Mouse (Mus musculus) CD4-positive, CD25-positive, alpha-beta regulatory T cell, adult 2 months (primary cell): ENCODE measurements at regions not wholly inside any gene's neighbourhood (a gene's known extent, or its start where the extent isn't known, plus 50 kb on each side); places are given as distances from the start of the nearest gene placed in this dataset.
"Not testable (repeated sequence)": the region's sequence is repeated elsewhere in the genome, so short reads cannot be mapped to it uniquely, and the experiment has no call there.

Experiments
- DNase-seq: peaks from one replicate; pipeline ENCODE4 v3.0.0-alpha.2; 2012; ENCODE audit warnings: low read depth, low spot score

DNA sequence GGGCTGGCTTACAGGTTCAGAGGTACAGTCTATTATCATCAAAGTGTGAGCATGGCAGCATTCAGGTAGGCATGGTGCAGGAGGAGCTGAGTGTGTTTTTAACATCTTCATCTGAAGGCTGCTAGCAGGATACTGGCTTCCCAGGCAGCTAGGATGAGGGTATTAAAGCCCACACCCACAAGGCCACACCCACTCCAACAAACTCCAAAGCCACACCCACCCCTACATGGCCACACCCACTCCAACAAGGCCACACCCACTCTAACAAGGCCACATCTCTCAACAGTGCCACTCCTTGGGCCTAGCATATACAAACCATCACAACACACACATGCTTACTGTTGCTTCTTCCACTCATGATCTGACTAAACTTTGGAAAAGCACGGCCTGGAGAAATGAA is 172.5 kb downstream of the Msrb3 start:
- no peak for DNase-seq

DNA sequence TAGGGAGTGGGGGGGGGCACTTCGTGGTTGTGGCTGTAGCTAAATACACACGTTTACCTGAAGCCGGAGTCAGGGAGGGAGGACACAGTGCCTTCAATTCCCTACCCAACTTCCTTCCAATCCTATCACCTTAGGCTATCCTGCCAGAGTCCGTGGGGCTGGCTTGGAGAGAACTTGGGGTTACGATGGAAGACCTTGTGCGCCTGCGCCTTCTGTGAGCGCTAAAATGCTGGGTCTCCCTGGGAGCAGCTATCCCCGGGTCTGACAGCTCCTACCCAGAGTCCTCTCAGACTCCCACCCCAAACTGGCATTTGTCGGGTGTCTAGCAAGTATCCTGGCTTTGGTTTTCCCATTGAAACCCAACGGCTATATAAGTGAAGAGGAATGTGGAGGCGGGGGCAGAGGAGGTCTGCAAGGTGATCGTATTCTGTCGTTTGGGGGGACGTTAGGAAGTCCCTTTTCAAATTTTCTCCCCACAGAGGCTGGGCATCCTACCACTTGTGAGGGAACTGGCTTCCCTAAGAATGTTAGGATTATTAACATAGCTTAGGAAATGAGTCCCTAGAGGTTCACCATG is 176.9 kb downstream of the Msrb3 start:
- DNase-seq = no peak

DNA sequence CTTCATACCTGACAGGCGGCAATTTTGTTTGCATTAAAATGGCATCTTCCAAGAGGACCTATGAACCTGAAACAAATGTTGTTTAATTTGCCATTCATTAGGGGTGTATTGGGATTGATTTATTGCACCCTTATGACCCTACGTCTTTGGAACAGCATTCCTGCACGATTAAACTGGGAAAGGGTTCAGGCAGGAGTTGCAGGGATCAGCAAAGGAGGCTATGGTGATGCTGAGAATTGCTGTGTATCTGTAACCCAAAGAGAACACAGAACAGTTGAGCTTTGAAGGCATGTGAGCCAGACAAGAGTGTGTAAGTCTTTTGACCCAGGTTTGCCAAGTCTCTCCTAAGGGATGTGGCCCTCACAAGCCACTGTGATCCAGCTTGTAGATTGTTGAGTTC is 177.9 kb downstream of the Msrb3 start:
- DNase-seq = no peak

DNA sequence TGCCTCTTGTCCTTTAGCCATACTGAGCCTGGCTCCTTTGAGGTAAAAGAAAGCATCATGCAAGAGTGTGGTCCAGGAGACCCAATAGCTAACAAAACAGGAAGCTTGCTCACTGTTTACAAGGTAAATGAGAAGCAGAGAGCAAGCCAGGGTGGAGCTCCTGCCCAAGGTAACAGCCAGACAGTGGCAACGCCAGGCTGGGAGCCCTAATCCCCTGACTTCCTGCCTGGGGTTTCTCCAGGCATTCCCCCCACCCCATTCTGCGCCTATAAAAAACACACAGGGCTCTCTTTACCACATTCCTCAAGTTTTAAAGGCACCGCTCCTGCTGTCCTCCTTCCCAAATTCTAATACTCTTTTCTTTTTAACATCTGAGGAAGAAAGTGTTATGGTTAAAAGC is 178.8 kb downstream of the Msrb3 start:
- no peak for DNase-seq

DNA sequence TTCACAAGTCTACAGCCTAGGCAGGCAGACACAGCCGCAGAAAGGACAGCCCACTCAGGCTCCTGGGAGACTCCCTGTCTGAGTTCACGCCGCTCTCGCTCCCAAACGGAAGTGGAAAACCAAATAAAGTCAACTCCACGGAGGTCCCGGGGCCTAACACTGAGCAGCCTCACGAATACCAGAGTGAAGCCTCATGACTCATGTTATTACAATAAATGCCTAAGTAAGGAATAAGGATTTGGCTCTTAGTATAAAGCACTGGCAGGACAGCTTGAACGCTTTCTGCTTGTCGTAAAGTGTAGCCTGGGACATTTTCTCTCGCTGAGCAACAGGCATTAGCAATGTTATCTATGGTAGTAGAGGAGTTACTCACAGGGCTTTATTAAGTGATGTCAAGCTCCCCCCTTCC is 181.7 kb downstream of the Msrb3 start:
- no peak for DNase-seq

DNA sequence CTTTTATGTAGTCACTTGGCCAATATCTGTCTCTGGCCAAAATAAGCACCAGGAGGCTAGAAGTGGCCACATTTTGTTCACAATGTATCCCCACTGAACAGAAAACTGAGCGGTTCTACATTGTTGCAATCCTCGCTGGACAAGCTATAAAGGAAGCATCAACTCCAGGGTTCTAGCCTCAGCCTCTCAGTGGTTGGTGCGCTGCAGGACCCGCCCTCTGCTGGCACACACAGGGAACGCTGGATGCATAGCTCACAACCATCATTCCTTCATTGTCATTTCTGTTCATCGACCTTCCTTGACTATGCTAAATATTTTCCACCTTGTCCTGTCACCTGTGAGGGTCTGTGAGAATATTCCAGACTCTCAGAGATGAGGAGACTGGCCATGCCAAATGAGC is 182.5 kb downstream of the Msrb3 start:
- no peak for DNase-seq

DNA sequence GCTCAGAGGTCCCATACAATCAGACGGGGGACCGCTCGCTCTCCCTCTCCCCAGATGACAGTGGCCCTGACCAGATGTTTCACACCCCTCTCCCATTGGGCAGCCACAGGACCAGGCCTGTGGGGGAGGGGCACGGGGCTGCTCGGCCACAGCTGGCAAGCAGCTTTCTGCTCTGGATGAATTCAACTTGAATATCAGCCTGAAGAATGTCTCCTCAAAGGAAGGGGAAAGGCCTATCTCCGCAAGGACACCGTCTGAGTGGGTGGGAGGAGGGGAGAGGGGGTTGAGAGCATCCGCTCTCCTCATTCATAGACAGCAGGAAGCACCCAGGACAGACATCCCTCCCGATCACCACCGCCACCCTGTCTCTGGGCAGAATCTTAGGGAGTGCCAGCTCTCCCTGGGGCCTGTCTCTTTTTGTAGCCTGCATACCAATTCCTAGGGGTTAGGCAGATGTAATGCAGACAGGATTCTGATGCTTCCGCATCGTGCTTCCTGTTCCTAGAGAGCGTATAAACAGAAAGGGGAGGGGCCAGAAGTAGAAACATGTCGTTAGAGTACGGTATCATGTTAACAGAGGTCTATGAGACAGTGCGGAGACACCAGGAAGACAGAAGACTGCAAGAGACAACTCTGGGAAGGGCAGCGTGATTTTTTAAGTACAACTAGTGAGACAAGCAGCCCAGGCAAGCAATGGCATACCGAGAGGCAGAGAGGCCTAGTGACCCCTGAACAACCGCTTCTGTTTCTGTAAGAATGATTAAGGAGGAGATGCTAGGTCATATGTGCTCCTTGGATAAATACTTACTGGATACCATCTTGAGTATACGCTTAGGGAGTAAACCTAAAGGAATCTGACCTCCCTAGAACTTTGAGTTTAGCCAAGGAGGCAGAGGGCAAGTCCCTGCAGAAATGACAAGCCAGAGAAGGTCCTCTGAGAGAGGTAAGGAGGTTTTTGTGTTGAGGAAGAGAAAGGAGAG is 190.8 kb downstream of the Msrb3 start:
- DNase-seq = peak; percentile 13

DNA sequence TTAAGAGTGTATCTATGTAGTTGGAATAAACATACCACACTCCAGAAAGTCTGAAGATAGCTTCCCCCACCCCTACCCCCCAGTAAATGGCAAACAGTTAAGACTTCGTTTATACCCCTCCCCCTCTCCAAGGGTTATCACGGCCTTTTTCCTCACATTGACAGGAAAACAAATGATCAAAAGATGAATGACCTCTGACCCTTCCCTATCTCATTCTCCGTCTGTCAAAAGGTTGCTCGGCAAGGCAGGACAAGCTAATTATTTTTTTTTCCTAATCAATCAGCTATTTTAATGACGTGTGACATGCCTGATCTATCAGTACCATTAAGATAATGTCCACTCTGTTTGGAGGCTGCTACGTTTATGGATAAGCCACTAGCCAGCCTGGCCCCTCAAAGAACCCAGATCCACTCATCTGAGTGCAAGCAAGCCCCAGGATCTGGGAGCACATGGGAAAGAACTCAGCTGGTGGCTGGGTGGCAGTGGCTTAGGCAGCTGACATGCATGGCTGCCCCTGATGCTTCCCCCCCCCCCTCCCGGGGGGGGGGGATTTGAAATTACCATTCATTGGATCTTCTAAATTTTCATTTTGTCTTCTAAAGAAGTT is 192.1 kb downstream of the Msrb3 start:
- no peak for DNase-seq

DNA sequence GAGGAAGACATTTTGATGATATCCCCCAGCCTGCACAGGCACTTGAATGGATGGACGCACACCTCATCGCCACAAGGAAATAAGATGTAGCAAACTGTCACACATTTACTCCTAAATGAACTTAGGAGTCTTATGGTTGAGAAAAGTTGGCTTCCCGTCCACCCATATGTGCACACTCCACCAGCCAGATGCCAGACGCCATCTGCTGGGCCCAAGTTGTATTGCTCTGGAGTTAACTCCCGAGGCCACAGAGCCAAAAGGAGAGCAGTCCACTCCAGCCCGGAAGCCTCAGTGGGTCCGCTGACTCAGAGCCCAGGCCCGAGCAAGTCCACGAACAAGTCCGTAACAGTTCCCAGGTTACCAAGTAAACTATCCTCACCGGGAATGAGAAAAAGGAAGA is 197.1 kb downstream of the Msrb3 start:
- DNase-seq = peak; percentile 79

DNA sequence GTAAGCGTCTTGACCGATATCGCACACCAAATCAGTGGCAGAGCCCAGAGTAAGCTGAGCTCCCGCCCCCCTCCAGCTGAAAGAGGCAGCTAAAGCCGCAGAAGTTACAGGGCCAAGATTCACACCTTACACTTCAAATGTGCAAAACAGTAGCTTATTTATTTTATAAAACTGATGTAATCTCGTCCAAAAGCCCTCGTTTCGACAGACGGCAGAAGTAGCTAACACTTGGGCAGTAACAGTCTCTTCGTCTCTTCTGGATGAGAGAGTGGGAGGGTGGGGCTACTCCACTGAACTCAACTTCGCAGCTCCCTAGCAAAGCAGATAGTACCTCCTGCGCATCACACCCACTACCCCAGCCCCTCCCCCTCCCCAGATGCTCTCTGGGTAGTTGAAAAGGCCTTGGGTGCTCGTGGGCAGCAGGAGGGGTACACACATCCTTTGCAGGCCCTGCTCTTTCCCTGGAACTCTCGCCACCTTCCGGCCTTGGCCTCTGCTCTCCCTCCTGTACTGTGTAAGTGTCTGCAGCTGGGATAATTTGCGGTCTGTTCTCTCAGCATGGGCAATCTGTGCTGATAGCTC is 201.5 kb downstream of the Msrb3 start:
- peak; percentile 33 for DNase-seq

DNA sequence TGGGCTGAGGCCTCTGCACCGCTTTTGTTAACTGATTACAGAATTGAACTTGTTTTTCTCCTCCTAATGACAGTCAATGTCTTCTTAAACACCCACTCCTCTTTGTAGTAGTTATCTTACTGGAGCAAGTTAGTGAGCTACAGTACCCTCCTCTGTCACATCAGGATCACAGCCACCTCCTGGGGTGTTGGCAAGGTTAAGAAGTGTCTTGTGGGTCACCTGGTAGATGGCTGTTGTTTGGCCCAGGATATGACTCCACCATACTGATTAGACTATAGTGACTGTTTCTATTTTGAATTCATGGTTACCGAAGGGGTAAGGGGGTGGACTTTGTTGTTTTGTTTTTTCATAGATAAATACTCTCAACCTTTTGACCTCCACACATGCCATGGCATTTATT is 202.4 kb downstream of the Msrb3 start:
- peak; percentile 10 for DNase-seq

DNA sequence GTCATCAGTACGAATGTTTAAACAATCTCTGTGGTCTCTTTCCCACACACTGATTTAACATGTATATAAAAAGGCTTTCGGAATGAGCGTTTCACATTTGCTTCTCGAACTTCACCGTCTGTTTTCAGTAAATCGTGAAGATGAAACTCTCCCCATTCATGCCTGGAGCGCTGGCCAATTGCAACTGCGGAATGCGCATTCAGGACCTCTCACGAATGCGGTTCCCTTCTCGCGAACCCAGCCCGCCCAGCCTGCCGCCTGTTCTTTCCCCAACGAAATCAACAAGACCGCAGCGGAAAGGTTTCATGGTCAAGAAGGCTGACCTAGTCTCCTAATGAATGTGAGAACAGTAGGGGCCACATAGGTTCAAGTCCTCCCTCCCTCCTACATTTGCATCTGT is 204.4 kb downstream of the Msrb3 start:
- DNase-seq = no peak

DNA sequence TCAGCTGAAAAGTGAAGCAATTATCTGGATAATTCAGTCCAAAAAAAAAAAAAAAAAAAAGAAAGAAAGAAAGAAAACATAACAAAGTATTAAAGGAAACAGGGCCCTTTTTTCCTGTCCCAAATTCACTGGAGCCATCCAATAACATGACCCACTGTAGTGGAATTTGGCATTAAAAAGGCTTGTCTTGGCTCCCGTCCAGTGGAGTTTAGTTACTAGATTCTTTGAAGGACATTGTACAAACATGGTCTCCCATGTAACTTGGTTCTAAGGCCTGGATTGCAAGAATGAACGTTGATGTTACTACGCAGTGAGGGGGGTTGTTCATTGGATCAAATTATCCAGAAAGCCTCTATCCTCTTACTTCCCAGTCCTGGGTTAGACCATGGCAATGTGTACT is 207.4 kb downstream of the Msrb3 start:
- DNase-seq = no peak

DNA sequence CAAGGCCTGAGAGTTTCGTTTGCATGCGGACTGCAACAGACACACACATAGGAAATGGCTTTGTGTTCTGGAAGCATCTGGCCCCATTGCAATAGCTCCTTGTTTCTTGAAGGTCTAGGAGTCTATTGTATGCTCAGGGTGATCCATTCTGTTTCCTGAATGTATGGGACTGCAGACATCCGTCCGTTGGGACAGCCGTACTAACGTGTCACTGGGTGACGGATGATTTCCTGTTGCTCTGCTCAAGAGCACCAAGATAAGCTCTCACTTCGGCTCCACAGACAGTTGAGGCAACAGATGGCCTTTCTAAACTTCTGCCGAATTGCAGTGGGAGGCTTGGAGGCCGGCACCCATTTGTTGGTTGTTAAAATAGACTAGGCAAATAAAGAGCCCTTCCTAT is 209.9 kb upstream of the Hmga2 start:
- DNase-seq = no peak

DNA sequence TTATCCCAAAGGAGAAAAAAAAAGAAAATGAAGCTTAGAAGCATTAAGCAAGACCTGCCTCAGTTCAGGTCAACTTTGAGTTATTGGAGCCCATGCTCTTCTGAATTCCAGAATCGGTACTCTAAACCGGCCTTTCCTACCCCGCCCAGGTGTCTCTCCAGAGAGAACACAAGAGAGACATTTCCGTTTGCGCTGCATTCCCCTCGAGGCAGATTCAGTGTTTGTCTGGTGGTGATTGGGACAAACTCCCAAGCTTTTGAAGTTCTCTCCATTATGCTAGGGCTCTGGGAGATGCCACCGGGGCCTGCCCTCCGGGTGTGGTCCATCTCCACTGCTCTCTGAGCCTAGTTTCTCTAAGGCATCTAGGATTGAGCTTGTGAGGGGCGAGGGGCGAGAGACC is 205.8 kb upstream of the Hmga2 start:
- no peak for DNase-seq

DNA sequence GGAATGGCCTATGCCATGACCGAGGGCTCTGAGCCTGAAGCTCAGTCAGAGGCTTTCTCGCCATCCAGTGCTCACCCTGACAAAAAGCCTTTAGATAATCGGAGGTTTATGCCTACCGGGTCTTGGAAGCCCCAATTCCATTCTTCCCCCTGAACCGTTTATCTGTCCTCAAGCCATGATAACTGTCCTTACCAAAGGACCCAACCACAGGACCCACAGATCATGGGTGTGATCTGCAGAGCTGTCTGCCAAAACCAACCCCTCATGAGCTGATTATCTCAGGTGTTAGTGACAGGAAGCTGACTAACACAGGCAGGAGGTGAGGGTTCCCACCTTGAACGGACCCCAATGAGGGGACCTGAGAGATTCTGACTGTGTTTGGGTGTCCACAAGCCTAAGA is 203.7 kb upstream of the Hmga2 start:
- DNase-seq = no peak

DNA sequence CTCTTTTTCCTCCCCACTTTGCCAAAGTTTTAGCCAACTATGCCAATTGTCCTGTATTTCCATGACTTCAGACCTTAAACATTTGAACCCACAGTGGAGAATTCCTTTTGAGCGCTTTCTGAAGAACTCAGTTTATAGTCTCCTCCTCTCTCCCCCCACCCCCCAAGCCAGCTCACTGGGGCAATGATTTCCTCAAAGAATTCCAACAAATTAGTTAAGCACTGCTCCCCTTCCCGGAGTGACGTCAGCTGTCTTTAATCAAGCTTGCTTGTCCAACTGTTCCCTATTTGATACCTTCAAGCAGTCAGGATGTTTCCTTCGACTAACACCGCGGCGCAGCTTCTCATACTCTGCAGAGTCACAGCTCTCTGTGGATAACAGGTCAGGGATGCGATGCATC is 202.0 kb upstream of the Hmga2 start:
- no peak for DNase-seq

DNA sequence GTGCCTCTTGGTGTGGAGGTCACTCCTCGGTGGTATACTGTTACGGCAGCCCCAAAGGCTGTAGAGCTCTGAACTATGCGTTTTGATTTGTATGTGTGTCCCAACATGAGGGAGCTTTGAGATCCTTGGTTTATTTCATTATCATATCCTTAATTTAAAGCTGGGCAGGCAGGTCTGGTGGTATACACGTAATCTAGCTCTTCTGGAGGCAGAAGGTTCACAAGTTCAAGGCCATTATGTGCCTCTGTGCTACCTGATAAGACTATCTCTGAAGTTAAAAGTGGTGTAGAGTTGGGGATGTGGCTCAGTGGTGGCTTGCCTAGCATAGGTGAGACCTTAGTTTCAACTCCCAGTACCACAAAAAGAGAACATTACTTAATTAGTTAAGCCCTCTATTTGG is 199.1 kb upstream of the Hmga2 start:
- DNase-seq = no peak

DNA sequence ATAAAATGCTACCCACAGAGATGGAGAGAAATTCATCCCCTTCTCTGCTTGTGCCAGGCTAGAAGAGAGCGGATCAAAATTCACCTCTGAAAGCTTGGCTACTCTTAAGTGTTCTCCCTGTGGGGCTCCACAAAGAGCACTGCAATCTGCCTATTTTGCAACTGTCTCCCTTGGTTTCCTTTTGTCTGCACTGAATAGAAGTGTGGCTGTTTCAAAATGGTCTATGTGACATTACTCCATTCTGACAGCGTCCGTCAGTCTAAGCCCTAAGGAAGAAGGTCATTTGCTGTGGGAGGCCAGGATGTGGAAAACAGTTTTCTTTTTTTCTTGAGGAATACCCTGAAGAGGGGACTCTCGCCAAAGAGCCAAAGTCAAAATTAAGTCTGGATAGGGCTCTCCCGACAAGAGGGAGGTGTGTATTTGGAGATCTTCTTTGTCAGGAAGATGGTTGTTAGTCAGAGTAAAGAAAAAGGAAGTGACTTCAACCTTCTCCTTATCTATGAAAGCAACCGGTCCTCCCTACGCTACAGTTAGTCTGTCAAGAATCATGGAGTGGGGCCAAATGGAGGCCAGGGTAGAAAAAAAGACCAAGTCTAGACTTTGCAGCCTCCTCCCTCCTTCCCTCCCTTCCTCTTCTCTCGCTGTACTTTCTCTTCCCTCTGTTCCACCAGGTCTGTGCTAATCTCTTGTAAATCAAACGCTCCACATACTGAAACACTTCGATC is 198.2 kb upstream of the Hmga2 start:
- no peak for DNase-seq

DNA sequence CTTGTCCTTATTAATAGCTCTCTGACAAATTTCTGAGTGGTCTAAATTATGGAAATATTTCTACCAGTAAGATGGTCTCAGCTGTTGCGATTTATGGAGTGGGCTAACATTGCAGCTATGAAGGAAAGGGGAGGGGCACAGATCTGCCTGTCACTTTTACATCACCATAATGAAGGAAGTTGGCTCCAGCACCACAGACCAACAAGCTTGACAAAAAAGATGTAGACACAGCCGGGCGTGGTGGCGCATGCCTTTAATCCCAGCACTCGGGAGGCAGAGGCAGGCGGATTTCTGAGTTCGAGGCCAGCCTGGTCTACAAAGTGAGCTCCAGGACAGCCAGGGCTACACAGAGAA is 191.4 kb upstream of the Hmga2 start:
- not testable (repeated sequence) for DNase-seq

DNA sequence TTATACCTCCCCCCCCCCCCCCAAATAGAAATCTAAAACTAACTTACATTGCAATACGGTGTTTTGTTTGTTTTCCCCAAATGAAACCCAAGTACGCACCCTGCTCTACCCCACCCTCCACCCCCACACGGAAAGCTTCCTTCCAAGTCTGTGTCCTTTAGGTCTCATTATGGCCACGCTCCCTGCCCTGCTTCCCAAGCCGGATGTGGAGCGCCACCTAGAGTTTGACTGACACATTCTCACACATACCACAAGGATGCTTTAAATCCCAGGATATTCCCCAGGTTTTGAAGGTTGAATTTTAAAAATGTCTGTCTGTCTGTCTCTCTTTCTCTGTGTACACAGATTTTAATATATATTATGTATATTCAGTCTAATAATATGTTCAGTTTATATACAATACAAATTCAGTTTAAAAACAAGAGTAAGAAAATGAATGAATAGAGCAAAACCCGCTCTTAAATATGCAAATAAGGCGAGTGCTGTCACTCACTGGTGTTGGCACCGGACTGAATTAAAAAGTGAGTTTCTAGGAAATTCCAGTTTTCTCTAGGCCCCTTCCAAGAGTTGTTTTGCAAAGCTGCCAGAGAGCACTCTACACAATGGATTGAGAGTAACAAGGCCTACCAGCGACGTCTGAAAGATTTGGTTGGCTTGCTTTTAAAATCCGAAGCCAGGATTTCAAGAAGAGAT is 190.9 kb upstream of the Hmga2 start:
- peak; percentile 43 for DNase-seq
